Mouse (Mus musculus) lung, postnatal 0 days (tissue): ENCODE measurements at regions not wholly inside any gene's neighbourhood (a gene's known extent, or its start where the extent isn't known, plus 50 kb on each side); places are given as distances from the start of the nearest gene placed in this dataset.

ENCODE experiments used
- CTCF ChIP-seq: IDR thresholded peaks from 2 replicates; pipeline ENCODE4 v1.5.1; 2016; ENCODE audit warnings: antibody characterized with exemption, mild to moderate bottlenecking
- EP300 ChIP-seq: IDR thresholded peaks from 2 replicates; pipeline ENCODE4 v1.6.1; 2016; ENCODE audit warnings: antibody characterized with exemption, mild to moderate bottlenecking, control low read depth

DNA sequence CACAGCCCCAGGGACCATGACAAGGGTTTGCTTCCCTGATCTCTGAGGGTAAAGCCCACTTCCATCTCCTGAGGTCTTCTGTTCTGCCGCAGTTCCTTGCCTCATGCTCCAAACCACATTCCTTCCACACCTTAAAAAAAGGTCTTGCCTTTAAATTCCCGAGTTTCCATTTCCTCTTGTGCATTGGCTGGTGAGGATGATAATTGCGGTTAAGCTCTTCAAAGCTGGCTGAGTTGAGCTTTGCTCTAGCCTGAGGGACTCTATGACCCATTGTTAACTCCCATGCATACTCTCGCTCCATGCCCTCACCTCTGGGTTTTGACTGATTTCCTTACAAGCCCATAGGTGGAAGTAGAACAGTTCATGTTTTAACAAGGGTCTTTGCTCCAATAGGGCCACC is 112.9 kb downstream of the Gm10260 start:
- TF ChIP-seq CTCF (no peak), EP300 (no peak)
